Mouse (Mus musculus): ENCODE results near the gene Ak1.

Ak1 gene

GRCm38 (mm10) chr2:32601417-32602065 lies 20.0 kb upstream of the Ak1 start:
- DNase-seq = peak; percentile 97

GRCm38 (mm10) chr2:32602600-32603054 lies 18.9 kb upstream of the Ak1 start:
- DNase-seq = peak; percentile 99

DNA sequence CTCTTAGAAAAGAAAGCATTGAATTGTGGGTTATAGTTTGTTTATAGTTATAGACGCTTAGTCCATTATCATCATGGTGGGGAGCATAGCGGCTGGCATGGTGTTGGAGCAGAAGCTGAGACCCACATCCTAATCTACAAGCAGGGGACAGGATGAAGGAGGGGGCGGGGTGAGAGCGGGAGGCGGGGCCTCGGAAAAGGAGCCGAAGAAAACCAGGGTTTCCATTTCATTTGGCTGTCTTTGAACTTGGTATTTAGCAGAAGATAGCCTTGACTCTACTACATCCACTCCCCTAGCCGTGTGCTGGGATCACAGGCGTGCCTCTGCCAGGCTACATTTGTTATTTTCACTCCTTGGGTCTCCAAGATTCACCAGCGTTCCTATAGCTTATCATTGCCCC lies 16.9 kb upstream of the Ak1 start:
- no peak for DNase-seq

DNA sequence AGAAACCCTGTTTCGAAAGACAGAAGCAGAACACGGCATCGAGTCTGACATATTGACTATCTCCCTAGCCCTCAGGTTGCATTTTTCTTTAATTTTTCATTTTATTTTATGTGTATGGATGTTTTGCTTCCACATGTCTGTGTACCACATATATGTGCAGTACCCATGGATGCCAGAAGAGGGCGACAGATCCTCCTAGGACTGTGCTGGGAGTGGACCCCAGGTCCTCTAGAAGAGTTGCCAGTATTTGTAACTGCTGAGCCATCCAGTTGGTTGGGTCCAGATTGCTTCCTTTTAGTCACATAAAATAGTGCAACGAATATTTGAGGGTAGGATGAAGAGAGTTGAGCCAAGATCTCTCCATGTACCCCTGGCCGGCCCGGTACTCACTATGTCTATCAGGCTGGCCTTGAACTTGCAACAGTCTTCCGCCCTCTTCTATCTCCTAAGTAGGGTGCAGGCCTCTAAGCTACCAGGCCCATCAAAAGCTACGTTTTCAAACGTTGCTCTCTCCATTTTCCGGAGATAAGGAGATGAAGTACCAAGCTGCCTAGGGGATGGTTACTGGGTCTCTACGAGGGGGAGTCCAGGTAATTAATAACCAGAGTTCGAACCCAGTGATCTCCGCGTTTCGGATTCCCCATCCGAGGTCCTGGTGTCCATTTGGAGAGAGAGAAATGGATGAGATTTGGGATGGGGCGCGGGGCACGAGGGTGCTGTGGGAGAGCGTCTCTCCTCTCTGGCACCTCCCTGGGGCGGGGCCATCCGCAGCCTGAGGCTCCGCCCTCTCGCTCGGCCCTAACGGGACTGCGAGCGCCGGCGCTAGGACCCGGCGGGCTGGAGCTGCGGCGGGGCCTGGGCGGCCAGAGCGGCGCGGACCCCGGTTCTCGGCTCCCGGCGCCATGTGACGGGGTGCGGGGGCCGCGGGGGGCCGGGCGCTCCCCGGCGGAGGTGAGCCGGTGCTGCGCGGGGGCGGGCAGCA lies 15.1 kb upstream of the Ak1 start:
- peak; percentile 99 for DNase-seq

DNA sequence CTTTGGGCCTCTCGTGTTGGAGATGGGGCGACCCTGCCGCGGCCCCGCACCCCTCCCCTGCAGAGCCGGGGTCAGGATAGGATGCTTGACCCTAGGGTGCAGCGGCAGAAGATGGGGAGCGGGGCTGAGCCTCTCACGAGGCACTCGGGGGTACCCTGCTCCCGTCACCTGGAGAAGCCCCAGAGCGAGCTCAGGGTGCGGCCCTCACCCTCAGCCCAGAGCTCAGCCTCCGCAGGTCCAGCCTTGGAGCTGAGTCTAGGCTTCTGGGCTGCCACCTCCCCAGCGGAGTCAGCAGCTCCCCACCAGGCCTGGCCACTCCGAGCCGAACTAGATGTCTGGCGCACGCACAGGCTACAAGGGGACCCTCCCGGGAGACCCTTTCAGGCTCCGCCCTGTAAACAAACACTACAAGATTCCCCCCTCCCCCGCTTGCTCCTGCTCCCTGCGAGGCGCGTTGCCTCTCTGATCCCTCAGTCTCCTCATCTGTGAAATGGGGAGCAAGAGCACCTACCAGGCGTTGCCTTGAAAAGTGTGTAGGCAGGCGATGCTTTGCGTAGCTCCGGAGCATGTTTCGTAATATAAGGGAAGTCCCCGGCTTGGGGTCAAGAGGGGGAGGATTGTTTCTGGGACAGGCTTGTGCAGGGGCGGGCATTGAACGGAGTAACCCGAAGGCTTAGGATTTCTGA lies 14.2 kb upstream of the Ak1 start:
- DNase-seq = peak; percentile 97

- DNase-seq = peak; percentile 100
These were observed 13.3 kb upstream of the Ak1 start for GRCm38 (mm10) chr2:32608141-32608777.

GRCm38 (mm10) chr2:32608778-32609435 lies 12.7 kb upstream of the Ak1 start:
- no peak for DNase-seq

DNA sequence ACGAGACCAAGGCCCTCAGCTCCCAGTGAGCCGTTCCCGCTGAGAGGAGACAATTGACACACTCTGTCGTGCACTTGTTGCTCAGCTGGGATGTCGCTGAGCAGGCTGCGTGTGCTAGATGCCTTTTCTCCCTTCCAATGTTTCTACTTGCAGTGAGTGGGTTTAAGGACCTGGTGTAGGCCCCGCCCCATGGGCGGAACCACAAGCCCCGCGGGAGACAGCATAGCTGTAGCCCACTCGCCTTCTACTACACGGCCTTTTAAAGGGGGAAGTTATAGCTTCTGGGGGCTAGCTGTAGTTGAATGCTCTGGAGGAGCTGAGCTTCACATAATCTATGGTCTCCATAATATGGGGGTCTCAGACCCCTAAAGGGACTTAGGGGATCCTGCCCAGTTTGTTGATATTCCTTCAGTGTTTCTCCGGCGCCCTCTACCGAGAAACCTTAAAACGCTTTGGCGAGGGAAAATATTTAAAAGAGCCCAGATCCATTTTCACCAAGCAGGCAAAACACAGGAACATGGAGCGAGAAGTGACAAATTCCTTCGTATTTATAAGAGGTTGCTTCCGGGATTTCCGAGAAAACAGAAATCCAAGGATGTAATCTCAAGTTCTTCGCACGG lies 10.8 kb upstream of the Ak1 start:
- DNase-seq = peak; percentile 96

DNA sequence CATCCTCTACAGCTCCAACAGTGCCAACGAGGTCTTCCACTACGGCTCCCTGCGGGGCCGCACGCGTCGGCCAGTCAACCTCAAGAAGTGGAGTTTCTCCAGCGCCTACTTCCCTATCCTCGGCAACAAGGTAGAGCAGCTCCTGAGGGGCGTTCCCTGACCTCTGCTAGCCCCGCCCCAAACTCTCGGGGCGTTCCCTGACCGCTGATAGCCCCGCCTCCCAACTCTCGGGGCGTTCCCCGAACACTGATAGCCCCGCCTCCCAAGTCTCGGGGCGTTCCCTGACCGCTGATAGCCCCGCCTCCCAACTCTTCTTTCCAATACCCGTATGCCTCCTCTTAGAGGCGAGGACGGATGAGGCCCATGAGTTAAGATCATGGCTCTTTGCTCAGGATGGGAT lies 9.3 kb upstream of the Ak1 start:
- DNase-seq = no peak

GRCm38 (mm10) chr2:32617109-32617508 lies 4.4 kb upstream of the Ak1 start:
- no peak for DNase-seq

- no peak for DNase-seq
These were observed 4.0 kb upstream of the Ak1 start for GRCm38 (mm10) chr2:32617601-32618000.

GRCm38 (mm10) chr2:32618051-32618450 lies 3.5 kb upstream of the Ak1 start:
- no peak for DNase-seq

- DNase-seq = peak; percentile 99
These were observed 659 bp upstream of the Ak1 start for GRCm38 (mm10) chr2:32620682-32621516.

GRCm38 (mm10) chr2:32624111-32624748 lies 2.7 kb downstream of the Ak1 start:
- peak; percentile 91 for DNase-seq

DNA sequence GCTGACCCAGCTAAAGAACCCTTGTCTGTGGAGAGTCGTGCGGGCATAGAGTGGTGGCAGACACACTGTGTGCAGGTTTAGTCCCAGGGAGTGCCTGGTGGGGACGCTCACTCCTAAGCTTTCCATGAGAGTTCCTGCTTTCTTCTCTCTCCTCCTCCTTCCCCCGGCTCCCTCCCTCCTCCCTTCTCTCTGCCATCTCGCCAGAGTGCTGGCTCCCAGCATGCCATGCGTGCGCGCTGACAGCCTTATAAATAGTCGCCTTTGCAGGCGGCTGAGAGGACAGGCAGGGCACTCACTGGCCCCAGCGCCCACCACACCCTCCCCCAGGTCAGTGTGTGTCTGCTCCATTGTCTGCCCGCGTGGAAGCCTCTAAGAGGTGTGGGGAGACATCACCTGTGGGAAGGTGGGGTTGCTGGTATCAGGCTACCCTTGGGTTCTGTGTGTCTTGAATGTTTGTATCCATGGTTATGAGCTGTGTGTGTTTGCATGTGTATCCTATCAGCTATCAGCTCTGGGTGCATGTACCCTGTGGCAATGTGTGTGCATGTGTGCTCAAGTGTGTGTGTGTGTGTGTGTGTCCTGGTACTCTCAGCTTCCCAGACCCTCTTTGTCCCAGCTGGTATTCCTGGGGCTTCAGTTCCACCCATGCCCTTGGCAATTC lies 3.8 kb downstream of the Ak1 start:
- DNase-seq = peak; percentile 98

GRCm38 (mm10) chr2:32625873-32626694 lies 4.5 kb downstream of the Ak1 start:
- DNase-seq = peak; percentile 98

- DNase-seq = peak; percentile 96
These were observed 5.9 kb downstream of the Ak1 start for GRCm38 (mm10) chr2:32627266-32628043.

DNA sequence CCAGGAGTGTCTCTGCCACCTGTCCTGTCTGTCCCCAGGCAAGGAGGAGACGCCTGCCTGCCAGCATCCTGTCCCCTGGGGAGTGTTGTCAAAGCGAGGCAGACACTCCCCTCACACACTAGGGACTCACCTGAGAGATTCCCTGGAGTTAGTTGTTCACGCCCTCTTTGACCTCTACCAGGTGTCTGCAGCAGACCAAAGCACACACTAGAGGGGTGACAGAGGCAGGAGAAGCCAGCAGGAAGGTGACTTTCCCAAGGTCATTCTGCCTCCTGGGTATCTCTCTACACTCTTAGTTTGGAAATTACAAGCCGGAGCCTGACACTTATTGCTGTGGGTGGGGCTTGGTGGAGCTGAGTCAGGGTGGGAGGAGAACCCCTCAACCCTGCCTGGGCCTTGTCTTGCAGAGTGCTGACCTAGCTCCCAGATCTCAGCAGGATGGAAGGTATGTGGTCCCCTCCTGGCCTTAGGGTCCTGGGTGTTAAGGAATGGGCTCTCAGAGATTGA lies 6.5 kb downstream of the Ak1 start:
- DNase-seq = no peak

Data from heart, adult 11 months (tissue).